Mouse (Mus musculus): ENCODE measurements around the gene Klhdc8a. TPM values are rescaled to one million over a fixed set of nuclear protein-coding genes. Genes with fewer than 3 reads are reported as not detected.

Klhdc8a gene
- total RNA-seq, 1 experiment from 2014 or later = 64.1 TPM

- DNase-seq = no peak
Observed at GRCm38 (mm10) chr1:132317894-132318863, 19.8 kb downstream of the Klhdc8a start.

GRCm38 (mm10) chr1:132319242-132319641 is 20.8 kb downstream of the Klhdc8a start:
- DNase-seq = peak; percentile 80

DNA sequence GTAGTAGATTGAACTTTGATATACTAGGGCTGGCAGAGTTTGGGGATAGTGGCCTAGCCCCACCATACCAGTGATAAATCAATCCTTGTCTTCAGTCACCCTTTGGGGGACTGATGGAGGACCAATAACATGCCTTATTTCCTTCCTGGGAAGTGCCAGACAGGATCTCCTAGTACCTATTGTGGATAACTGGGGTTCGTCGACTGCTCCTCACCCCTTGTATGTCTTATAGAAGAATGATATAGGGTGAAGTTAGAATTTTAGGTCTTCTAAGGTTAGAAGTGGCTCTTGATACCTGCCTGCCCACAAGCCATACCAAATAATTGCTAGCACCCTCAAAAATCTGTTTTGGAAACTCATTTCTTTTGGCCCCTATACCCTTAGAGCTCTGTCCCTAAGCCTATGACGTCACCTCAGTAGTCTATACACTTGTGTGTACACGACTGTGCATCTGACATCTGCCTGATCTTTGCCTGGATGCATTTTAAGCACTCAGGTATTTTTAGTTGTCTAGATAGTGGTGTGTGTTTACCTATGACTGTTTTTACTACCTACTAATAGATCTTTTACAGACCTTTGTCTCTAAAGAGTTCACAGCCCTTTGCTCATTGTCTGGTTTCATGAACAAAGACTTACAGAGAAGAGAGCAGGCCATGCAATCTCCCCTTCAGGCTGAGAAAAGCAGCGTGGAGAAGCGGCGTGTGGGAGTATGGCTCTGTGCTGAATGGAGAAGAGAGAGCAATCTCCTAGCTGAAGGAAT is 23.6 kb downstream of the Klhdc8a start:
- no peak for DNase-seq

- DNase-seq = peak; percentile 19
Observed at GRCm38 (mm10) chr1:132322711-132323542, 24.5 kb downstream of the Klhdc8a start.

DNA sequence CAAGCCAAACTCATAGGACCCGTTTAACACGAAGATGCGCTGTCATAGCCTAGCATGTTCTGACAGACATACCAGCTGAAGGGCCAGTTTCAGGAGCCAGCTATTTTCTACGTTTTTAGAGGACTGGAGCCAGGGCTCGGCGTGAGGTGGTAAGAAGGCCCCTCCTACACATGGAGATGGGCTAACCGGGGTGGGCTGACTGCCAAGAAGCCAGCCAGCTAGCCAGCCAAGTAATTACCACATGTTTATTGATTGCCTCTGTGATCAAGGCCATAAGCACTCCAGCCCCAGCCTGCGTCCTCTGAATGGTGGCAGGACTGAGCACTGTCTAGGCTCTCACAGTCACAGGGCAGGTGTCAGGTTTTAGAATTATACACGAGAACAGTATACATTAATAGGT is 28.4 kb downstream of the Klhdc8a start:
- peak; percentile 60 for DNase-seq

DNA sequence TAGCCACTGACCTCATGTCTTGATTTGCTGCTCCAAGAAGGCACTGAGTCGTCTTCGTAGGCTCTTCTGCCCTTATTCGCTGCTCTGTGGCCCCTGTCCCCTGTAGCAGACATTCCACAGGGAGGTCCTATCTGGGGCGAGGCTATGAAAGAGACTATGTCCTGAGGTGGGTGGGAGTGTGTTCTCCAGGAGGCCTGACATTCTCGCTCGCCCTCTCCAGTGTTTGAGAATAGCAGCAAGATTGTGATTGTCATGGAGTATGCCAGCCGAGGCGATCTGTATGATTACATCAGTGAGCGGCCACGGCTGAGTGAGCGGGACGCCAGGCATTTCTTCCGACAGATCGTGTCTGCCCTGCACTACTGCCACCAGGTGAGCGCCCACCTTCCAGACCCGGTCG is 29.1 kb downstream of the Klhdc8a start:
- no peak for DNase-seq

DNA sequence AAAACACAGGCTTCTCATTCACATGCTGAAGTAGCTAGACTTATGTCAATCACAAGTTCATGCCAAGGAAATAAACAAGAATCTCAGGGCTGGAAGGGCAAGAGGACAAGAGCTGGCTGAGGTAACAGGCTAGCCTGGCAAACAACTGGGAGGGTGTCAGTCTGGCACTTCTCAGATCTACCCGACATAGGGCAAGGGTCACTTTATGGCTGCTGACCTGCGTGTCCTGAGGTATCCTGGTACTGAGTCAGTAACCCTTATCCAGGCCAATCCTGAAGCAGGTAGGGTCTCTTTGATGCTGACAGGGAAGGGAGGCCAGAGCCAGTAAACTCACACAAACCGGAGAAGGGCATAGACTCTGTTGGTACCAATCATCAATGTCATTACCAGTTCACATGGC is 30.1 kb downstream of the Klhdc8a start:
- DNase-seq = no peak

DNA sequence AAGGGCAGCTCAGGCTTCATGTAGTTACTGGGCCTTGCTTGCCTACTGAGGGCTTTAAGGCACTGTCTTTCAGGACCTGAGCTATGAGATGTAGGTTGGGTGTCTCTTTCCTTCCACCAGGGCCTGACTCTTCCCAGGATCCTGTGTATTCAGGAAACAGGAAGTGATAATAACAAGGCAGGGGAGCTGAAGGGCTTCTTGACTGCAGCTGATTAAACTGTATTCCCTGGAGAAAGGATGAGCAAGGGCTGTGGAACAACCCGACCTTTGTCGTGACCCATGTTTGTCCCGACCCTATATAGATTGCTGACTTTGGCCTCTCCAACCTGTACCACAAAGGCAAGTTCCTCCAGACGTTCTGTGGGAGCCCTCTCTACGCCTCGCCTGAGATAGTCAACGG is 31.2 kb downstream of the Klhdc8a start:
- no peak for DNase-seq

GRCm38 (mm10) chr1:132330397-132330796 is 32.0 kb downstream of the Klhdc8a start:
- no peak for DNase-seq

- DNase-seq = no peak
Observed at GRCm38 (mm10) chr1:132331283-132331682, 32.9 kb downstream of the Klhdc8a start.

- DNase-seq = no peak
Observed at GRCm38 (mm10) chr1:132333201-132333600, 34.8 kb downstream of the Klhdc8a start.

GRCm38 (mm10) chr1:132333675-132334141 is 35.3 kb downstream of the Klhdc8a start:
- peak; percentile 61 for DNase-seq

- no peak for DNase-seq
Observed at GRCm38 (mm10) chr1:132334178-132334801, 35.9 kb downstream of the Klhdc8a start.

DNA sequence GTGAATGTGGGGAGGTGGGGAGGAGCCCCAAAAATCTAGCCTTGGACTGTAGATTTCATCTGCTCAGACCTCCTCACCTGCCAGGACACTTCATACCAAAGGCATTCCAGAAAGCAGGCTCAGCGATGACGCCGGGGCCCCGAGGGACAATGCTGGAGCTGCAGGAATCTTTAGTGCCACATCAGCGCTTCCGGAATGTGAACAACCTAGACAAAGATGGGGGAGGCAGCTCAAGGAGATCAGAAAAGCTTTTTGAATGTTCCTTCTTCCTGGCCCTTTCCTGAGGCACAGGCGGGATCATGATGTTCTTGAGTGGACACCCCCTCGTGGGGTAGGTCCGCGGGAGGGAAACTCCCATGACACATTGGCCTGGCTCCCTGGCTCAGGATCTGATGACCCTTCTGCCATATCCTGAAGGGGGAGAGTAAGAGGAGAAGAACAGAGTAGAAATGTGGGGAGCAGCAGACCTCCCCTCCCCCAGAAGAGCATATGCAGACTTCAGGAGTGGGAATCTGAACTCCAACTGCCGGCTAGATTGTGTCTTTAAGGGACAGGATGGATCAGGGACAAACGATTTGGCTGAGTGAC is 37.0 kb downstream of the Klhdc8a start:
- DNase-seq = no peak

- DNase-seq = no peak
Observed at GRCm38 (mm10) chr1:132336921-132337320, 38.5 kb downstream of the Klhdc8a start.

DNA sequence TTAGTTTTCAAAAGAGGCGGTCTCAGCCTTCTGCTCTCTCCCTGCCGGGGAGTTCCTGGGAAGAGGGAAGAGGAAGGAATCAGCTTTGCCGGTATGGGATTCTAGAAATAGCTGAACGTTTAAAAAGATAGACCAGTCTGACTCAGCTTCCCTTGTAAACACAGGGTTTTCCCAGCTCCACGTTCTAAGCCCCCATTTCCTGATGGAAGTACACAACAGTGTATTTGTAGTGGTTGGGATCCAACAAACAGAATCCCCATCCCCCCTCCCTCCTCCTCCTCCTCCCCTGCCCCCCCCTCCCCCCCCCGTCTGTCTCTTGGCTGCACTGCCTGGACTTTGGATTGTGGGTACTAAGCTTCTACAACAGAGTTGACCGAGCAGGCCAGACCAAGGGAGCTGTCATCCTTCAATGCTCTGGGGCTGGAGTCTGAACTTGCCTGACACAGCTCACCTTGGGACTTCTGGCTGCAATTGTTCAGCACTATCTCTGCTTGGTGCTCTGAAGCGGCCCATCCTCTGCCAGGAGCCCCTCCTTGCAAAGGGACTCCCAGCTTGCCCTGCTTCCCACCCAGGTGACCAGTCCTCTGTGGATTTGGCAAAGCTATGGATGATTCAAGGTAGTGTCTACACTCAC is 39.7 kb downstream of the Klhdc8a start:
- DNase-seq = no peak

DNA sequence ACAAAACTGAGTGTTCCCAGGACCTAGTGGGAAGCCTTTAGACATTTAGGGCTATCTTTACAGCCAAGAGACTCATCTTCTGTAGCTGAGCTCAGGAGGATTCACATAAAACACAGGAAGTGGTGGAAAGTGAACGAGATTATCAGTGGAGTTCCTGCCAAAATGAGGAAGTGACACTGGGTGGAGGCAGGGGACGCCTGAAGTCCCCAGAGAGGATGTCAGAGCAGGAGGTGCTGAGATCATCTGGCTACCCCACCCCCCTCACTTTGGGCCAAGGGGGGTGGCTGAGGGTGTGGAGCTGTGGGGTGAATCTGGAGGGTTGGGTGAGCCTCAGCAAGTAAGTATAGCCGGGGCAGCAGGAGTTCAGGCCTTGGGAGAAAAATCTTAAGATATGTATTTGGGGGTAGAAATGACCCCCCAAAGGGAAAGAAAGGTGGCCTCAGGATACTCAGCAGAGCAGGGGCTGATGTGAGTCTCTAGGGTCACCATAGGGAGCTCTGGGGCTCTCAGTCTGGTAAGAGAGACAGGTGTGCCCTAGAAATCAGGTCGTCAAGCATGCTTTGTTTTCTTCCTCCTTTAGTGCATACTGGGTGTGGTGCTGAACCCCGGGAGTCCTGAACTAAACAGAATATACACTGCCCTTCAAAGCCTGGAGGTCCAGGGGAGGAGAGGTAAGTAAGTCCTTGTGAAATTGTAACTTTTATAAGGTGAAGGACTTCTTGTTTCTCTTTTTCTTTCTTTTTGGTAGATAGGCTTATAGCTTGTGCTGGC is 43.5 kb downstream of the Klhdc8a start:
- peak; percentile 70 for DNase-seq

GRCm38 (mm10) chr1:132342518-132342917 is 44.1 kb downstream of the Klhdc8a start:
- no peak for DNase-seq

DNA sequence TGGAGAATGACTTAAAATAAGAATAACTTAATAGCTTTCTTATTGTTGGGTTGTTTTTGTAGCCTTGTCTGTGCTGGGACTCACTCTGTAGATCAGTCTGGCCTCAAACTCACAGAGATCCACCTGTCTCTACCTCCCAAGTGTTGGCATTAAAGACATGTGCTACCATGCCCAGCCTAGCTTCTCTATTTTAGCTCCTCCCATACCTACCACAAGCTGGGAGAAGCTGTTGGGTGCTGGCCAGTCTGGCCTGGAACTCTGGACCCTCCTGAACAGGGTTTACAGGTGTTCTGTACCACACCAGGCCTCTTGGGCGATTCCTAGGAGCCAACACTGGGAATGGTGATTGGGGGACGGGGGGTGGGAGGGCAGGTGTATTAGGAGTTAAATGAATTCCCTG is 44.8 kb downstream of the Klhdc8a start:
- DNase-seq = no peak

GRCm38 (mm10) chr1:132343656-132344055 is 45.2 kb downstream of the Klhdc8a start:
- no peak for DNase-seq

Measured in adrenal gland, postnatal 14 days (tissue).